Mouse (Mus musculus) kidney, adult 10 weeks (tissue): Measurements from ENCODE around the gene 4930470P17Rik. TPM values are rescaled to one million over a fixed set of nuclear protein-coding genes. Genes with fewer than 3 reads are reported as not detected.

Experiments used
- polyA plus RNA-seq: library from polyadenylated mRNA; stranded (reverse); fragments of 350-450 nt; fragmentation: Illumina TruSeq; extraction: RNeasy Lipid Tissue Mini Kit (QIAGEN cat#74804); gene quantifications from one replicate; pipeline ENCODE4 v1.2.3, GENCODE M21; 2014; ENCODE audit warnings: low read depth, low replicate concordance

Gene 4930470P17Rik
- polyA plus RNA-seq, result not detected

DNA sequence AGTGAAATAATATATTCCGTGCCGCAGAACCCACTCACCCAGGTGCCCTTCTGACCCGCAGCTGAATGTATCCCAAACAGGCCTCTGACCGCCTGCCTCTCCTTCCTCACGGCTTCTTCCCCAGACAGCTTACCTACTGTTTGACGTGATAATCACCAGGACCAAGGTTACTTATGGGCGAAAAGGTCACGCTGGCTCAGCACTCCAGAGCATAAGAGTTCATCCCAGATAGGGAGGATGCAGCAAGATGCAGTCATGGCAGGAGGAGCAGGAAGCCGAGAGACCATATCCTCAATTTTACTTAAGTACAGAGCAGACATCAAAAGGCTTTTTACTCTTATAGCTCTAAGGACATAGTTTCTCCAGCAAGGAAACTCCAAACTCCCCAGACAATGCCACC is at the start of gene 4930470P17Rik:
4930470P17Rik (minus strand) TSS at position 101 of the 400 bp plus-strand sequence.

Other genes starting within 250 kb of the 4930470P17Rik start
- gene Bcas1, start 174.2 kb downstream of the 4930470P17Rik start, polyA plus RNA-seq, result 0.44 TPM
- 46.3 TPM for gene Pfdn4, start 105.6 kb downstream of the 4930470P17Rik start, polyA plus RNA-seq
- 43.9 TPM for gene Cyp24a1, start 104.9 kb downstream of the 4930470P17Rik start, polyA plus RNA-seq
- gene Dok5, start 129.8 kb upstream of the 4930470P17Rik start, polyA plus RNA-seq, result not detected